Mouse (Mus musculus) mesoderm, embryonic 11.5 days (tissue): ENCODE results near the gene Bod1.

Experiments used
- DNase-seq: peaks from one replicate; pipeline ENCODE4 v3.0.0-alpha.2; 2012; ENCODE audit warnings: low read depth, low spot score

Bod1 gene

DNA sequence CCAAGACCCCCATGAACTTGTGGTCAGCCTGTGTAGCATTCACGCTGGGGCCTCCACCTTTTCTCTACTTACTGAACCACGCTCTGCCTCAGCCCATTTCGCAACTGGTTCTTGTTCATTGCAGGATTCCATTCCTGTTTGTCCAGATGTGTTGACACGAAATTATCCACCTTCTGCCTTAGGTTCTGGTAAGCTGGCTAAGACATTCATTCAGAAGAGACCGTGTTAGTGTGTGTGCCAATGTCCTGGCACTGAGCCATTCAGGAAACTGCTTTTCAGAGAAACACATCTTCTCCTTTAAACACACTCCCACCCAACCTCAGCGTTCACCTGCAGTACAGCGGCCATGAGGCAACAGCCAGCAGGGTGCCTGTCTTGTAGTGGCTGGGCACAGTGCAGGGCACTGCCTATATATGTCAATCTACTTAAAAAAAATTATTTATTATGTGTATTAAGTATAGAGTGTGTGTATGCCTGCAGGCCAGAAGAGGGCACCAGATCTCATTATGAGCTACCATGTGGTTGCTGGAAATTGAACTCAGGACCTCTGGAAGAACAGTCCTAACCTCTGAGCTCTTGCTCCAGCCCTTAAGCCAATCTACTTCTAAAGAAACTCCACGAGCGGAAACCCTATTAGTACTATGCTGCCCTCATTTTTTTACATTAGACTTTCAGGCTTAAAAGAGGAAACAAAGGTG, 2.4 kb downstream of the Bod1 start:
- DNase-seq, result no peak

DNA sequence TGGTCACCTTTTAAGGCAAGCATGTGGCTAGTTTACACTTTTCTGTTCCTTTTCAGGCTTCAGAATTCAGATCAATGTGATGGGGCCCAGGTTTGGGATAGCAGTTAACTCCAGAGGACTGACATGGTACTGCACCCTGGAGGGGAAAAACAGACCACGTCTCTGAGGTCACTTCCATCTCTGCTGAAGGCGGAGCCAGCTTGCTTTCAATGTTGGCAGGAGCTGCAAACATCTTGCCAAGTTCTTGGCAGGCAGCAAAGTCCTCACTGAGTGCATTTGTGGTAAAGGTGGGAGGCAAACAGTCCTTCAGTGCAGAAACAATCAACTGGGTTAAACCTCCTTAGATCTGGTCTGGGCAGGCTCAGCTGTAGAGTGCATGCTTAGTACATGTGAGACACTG, 7.5 kb downstream of the Bod1 start:
- no peak for DNase-seq

- DNase-seq, result no peak
These were observed 8.2 kb downstream of the Bod1 start for GRCm38 (mm10) chr11:31663501-31663900.

DNA sequence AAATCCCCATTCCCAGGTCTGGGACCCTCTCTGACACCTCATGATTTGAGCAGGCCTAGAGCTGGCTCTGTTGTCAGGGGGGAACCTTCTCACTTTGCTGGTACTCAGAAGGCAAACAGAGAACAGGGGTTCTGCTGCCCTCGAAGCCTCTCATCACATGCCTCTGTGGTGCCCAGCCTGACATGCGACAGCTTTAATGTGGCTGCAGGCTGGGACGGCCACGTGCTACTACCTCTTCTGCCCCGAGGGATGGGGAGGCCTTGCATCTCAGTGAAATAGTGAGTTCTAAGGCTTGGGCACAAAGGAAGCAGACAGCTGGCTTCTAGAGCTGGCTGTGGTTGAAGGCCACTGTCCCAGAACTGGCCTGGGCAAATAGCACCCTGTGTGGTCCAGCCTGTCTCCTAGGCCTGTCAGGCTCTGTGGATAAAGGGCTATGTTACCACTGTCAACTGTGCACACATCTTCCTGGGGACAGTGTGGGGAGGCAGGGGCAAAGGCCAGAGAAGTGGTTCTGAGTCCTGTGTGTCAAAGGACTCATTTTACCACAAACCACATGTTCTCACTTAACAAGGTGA, 8.7 kb downstream of the Bod1 start:
- DNase-seq, result no peak

GRCm38 (mm10) chr11:31662214-31662613, 9.5 kb downstream of the Bod1 start:
- no peak for DNase-seq

DNA sequence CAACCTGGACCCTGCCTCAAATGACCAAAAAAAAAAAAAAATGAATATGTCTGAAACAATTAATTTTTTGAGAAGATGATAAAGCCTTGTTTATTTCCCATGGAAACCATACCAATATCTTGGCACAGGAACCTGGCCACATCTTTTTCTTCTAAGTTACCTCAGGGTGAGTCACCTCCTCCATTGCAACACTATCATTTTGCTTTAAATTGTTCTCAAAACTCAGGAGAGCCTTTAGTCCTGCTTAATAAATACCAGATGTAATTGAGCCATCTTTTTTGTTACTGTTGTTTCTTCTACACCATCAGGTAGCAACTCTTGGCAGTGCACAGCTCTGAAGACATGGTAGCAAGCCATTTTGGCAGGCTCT, 13.9 kb downstream of the Bod1 start:
- DNase-seq, result no peak

DNA sequence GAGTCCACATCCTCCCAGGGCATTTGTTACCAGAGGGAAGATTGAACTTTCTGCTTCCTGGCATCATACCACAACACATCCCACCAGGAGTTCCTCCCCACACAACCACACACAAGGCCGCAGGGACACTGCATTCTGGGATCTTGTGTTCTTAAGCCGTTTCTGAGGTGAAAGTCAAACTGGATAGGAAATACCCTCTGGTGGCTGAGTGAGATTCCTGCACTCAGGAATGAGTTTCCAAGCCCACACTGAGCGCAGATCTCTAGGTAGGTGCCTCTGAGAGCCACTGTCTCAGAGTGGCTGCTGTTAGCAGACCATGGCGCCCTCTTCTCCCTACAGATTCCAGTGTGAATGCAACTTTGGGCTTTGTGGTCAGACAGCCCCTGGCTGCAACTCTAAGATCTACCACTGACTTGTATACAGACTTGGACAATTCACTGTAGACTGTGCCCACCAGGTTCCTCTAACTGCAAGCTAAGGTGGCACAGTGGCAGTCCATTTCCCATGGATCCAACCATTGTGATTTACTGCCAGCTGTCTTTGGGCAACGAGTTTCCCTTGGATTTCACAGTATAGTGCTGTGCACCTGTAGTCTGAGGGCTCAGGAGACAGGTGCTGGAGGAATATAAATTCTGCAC, 14.4 kb downstream of the Bod1 start:
- DNase-seq, result no peak

GRCm38 (mm10) chr11:31649507-31649906, 22.2 kb downstream of the Bod1 start:
- DNase-seq, result no peak

DNA sequence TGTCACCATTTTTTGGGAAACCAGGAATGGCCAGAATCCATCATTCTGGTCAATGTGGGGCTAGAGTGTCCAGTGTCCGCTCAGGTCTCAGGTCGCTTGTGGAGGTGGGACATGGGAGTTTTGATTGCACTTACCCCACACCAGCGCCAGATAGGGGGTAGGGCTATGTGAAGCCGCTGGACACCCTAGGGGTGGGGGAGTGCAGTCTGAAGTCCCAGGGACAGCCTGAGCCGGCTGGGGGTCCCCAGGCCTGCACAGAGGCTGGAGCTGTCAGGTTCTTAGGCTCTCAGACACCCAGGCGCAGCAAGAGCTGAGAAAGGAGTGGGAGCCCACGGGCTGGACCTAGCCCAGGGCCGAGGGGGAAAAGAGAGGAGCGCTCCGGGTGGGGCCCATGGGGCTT, 24.4 kb downstream of the Bod1 start:
- DNase-seq, result no peak

GRCm38 (mm10) chr11:31646571-31646970, 25.1 kb downstream of the Bod1 start:
- no peak for DNase-seq

DNA sequence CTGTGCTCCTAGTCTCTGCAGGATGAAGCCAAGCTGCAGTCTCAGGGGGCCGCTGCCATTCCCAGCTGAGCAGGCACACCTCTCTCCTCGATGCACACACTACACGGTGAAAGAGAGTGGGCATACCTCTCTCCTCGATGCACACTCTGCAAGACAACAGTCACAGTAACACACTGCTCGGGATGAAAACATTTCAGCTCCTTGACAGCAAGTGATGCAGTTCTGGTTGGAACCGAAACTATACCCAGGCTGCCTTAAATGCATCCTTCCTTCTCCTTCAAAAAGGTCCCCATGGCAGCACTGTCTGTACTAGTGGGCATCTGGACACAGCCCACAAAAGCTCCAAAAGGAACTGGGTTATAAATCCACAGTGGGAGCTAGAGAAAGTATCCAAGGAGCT, 28.6 kb downstream of the Bod1 start:
- no peak for DNase-seq

GRCm38 (mm10) chr11:31641066-31641810, 30.4 kb downstream of the Bod1 start:
- no peak for DNase-seq

- DNase-seq, result no peak
These were observed 31.5 kb downstream of the Bod1 start for GRCm38 (mm10) chr11:31640187-31640586.

DNA sequence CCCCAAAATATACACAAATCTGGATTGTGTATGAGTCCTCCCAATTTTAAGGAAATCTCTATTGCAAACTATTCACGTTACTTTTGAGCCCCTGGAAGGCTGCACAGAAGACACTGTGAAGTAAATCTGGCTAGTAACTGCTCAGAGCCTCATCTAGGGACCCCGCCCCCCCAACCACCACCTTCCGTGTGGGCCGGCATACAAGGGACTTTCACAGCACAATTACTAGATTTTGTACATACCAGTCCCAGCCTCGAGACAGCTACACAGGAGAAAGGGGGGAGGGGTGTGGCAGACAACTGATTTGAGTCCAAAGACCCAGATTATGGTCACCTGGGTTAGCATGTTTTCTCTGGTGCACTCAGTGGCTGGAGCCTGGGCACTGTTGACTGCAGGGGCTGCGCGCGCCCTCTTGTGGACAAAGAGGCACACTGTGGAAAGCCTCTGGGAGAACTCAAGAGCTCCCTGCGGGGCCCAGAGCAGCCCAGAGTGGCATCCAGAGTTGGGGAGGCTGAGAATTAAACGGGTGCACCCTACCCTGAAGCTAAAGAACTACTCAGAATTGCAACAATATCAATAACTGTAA, 33.8 kb downstream of the Bod1 start:
- DNase-seq, result peak; percentile 77

DNA sequence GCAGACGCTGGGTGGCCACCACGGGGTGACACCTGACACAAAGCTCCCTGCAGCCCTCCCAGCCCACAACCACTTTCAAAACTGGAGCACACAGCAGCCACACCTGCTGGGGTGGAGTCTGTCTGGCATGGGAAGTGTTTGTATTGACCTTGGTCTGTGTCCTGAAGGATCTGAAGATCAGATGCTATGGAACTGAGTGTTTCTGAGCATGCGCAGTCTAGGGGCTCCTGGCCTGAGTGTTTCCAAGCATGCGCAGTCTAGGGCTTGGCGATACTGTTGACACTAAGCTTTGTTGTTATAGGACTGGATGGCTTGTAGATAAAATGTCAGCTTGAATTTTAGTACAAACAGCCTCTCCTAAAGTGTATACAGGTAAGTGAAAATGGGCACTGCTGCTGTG, 43.0 kb downstream of the Bod1 start:
- no peak for DNase-seq

DNA sequence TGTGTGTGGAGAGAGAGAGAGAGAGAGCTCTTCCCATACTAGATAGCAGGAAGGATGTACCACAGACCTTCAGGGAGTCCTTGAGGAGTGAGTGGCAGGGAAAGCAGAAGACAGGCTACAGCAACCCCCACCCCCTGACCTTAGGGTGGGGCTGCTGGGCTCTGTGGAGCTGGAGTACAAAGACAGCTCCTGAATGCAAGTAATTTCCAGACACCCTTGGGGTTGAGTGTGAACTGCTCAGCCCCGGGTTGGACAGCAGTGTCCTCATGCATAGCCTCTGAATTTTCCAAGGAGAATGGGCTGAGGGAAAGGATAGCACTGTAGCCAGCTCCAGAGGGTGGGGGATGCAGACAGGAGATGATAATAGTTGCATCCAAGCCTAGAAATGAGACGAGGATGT, 50.9 kb downstream of the Bod1 start:
- DNase-seq, result no peak

DNA sequence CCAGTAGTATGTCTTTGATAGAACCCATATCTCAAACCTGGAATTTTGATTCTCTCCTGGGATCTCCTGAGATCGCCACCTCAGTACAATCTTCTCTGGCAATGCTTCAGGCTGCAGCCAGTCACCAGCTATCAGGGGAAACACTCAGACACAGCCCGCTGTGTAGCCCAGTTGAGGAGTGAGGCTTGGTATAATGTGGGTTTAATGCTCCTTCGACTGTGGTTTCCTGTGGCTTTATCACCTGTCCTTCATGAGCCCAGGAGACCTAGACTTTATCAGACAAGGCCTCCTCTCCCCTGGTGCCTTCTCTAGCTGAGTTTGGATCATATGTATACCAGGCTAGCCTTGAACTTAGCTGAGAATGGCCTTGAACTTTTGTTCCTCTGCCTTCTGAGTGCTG, 53.9 kb downstream of the Bod1 start:
- no peak for DNase-seq

DNA sequence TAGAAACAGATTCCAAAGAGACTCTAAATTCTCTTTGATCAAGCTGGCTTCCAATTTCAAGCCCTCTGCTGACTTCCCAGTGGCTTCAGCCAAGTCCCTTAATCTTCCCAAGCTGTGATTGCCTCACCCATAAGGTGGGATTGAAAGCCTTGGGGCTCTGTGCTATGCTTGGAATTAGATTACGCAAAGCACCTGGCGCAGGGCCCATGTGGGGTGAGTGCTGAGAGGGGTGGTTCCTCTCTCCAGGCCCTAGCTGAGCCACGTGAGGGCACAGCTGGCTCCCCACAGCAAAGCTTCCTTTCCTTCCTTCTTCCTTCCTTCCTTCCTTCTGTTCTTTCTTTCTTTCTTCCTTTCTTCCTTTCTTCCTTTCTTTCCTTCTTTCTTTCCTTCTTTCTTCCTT, 54.4 kb downstream of the Bod1 start:
- no peak for DNase-seq

GRCm38 (mm10) chr11:31616722-31617121, 55.0 kb downstream of the Bod1 start:
- no peak for DNase-seq
